Mouse (Mus musculus) right cerebral cortex, postnatal 4 days (tissue): ENCODE measurements around the gene Gpd1.
"Not testable (repeated sequence)": the region's sequence is repeated elsewhere in the genome, so short reads cannot be mapped to it uniquely, and the experiment has no call there.

Source experiments
- DNase-seq: peaks from one replicate; pipeline ENCODE4 v3.0.0-alpha.2; 2022

Gene Gpd1

GRCm38 (mm10) chr15:99717386-99718334 lies at the start of gene Gpd1:
Gpd1 (plus strand) TSS chr15:99717515.
- DNase-seq: no peak

DNA sequence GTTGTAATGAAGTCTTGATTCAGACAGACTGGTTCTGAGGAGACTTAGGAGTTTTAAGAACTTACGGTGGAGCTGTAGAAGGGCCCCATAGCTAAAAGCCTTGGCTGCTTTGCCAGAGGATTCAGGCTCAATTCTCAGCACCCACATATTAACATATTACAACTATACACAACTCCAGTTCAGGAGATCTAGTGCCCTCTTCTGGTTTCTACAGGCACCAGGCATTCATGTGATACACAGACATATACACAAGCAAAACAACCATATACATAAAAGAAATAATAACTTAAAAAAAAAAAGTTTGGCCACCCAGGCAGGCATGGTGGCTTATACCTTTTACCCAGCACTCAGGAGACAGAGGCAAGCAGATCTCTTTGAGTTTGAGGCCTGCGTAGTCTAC lies 49.8 kb upstream of the Gpd1 start:
- no peak for DNase-seq

DNA sequence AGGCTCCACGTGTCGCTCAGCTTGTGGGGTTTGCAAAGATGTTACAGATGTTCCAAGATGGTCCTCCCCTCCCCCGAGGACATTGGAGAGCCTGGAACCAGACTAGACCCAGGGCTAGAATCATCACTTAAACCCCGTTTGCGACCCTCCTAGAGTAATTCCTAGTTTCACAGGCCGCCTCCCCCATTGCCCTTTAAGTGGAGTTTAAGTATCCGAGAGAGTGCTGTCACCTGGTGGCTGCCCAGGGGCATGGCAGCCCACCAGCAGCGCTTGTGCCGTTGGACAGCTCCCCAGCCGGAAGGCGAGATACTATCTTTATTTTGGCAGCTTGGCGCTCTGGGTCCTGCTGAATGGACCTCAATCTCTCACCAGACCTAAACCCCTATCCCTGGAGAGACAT lies 48.4 kb upstream of the Gpd1 start:
- DNase-seq: peak; percentile 83

DNA sequence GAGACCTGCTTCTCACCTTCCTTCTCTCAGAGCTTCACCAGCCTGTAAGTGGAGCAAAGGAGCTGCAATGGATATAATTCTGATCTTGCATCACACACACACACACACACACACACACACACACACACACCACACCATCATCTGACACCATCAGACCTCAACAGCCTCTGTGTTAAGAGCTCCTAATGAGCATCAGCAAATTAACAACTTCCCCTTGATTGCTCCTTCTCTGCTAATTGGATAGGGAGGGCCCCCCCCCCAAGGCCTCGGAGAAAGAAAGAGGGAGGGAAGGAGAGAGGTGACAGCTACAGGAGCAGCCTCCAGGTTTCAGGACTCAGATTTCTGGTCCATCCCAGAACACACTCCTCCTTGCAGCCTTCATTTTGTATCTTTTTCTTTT lies 47.9 kb upstream of the Gpd1 start:
- no peak for DNase-seq

DNA sequence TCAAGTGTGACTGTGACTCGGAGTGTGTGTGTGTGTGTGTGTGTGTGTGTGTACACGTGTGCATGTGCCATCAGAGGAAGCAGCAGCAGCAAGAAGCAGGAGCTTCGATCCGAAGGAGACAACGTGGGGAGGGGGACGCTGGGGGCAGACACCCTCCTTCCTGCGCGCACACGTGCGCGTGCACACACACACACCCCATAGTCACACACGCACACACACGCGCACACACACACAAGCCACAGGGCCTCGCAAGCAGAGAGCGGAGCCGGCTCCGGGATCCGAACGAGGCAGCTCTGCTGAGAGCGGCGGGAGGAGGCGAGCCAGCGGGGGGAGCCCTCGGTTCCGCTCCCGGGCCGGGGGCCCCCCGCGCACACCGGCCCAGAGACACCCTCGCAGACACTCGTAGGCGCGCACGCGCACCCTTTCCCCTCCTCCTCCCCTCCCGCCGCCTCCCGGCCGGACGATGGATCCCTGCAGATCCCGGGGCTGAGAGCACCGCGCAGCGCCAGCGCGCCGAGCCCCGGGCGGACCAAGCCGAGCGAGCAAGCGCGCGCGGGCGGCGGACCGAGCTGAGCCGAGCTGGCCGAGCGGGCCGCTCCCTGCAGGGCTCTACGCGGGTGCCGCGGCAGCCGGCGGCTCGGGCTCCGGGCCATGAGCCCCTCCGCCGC lies 47.0 kb upstream of the Gpd1 start, which contains the start of gene Asic1:
Gene Asic1, plus strand, starts transcription at position 215 of the 668 bp plus-strand sequence.
- DNase-seq: peak; percentile 77

DNA sequence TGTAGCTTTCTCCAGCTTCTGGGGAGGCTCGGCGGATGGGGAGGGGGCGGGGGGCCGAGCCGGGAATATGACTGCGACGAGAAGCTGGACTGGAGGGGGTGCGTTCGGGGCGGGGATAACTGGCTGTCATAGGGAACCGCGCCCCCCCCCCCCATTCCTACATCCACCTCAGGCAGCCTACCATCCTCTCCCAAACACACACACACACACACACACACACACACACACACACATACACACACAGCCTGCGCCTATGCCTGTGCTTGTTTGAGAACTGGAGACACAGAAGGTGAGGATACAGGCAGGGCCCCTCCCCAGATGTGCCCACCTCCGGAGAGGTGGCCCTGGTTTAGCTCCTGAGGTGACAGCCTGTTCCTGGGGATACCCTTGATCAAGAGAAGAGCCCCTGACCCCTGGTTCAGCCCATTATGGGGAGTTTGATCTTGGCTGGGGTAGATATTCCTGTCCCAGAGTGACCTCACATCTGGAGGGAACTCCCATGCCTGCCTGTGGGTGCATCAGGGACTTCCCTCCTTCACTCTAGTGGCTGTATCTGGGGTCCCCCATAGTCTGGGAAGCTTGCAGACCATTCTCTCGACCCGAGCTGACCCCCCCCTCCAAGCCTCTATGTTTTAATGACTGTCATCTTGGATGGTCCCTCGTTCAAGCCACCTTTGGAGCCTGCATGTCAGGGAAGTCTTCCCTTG lies 46.2 kb upstream of the Gpd1 start:
- peak; percentile 68 for DNase-seq

- DNase-seq: no peak
These were observed 45.5 kb upstream of the Gpd1 start for GRCm38 (mm10) chr15:99671783-99672182.

DNA sequence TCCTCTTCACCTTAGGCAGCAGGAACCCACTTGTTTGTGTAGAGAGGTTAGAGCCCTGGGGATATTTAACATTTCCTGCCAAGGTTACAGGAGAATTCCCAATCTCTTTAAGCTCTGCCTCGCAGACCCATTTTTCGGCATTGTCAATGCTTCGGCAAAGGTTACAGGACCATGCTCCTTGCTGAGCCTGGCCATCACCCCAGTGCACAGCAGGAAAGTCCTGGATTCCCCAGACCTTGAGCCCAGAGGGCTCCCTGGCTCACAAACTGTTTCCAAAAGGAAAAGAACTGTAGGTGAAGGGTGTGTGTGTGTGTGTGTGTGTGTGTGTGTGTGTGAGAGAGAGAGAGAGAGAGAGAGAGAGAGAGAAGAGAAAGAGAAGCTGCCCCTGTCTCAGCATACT lies 42.4 kb upstream of the Gpd1 start:
- no peak for DNase-seq

DNA sequence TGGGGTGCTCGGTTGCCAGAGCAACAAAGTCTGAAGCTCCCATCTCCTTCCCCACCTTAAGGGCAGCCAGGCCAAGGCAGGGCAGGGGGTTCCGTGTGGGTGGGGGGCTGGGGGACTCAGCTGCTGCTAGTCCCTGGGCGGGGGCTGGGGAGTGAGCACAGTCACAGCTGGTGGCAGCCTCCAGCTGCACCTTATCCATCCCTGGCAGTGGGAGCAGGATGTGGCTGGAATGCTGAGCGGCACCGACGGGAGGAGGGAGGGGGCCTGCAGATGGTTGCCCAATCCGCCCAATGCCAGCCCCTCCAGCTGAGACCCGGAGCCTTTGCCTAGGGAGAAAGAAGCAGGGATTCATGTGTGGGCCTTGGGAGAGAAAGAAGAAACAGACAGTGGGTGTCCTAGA lies 40.2 kb upstream of the Gpd1 start:
- peak; percentile 35 for DNase-seq

- DNase-seq: peak; percentile 57
These were observed 39.1 kb upstream of the Gpd1 start for GRCm38 (mm10) chr15:99678063-99678800.

GRCm38 (mm10) chr15:99679008-99679407 lies 38.3 kb upstream of the Gpd1 start:
- no peak for DNase-seq

DNA sequence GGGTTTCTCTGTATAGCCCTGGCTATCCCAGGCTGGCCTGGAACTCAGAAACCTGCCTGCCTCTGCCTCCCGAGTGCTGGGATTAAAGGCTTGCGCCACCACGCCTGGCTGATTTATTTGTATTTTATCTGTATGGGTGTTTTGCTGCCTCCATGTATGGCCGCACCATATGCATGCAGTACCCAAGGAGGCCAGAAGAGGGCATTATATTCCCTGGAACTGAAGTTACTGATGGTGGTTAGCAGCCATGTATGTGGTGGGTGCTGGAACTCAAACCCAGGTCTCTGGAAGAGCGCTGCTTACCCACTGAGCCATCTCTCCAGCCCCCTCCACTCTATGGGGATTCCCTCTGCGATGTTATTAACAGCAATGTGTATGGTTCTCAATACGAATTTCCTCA lies 34.4 kb upstream of the Gpd1 start:
- DNase-seq: no peak

DNA sequence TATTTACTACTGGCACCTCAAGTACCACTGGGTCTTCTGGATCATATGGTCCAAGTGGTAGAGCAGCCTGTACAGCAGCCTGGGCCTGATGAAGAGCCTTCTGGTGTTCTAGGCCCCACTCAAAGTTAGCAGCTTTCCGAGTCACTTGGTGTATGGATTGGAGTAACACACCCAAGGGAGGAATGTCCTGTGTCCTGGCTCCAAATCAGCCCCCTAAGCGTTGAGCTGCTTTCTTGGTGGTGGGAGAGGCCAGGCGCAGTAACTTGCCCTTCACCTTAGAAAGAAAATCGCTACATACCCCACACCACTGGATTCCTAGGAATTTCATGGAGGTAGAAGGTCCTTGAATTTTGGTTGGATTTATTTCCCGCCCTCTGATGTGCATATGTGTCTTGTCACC lies 33.2 kb upstream of the Gpd1 start:
- DNase-seq: no peak

DNA sequence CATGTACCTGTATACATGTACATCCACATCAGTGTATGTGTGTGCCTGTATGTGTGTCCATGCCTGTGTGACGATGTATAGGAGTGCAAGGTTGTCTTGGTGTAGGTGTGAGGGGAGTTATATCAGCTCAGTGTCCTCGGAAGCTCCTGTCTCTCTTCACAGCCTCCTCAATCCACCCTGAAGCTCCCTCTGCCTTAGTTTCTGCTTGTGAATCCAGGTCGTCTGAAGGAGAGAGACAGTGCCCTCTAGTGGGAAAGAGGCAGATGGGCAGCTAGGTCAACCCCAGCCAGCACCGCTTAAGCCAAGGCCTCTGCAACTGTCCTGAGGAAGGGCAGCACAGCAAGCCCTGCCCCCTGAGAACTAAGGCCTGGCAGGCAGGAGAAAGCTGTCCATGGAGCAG lies 28.6 kb upstream of the Gpd1 start:
- no peak for DNase-seq

DNA sequence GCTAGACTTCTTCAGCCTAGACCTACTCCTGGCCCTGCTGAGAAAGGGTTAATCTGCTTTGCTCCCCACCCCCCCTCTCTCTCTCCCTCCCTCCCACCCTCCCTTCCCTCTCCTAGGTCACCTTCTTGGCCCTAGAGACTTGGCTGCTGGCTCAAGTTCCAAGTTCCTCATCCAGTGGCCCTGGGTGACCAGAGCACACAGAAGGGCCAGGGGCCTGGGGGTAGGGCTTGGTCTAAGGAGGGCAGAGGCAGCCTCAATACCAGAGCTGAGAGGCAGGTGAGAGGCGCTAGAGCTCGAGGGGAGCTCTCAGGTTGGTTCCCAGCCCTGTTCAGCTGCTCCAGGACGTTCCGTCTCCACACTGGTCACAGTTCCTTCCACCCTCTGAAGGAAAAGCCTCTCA lies 26.4 kb upstream of the Gpd1 start:
- no peak for DNase-seq

GRCm38 (mm10) chr15:99691976-99692375 lies 25.3 kb upstream of the Gpd1 start:
- DNase-seq: no peak

DNA sequence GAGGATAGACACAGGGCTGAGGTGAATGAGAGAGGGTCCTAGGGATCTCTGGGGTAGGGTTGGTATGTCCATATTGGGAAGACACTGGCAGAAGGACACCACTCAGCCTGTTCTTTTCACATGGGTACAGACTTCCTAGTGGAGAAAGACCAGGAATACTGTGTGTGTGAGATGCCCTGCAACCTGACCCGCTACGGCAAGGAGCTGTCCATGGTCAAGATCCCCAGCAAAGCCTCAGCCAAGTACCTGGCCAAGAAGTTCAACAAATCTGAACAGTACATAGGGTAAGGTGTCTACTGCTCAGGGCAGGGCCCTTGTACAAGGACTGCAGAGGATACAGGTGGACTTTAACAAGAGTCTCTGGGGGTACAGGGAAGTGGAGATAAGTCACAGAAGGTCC lies 20.0 kb upstream of the Gpd1 start:
- DNase-seq: no peak

DNA sequence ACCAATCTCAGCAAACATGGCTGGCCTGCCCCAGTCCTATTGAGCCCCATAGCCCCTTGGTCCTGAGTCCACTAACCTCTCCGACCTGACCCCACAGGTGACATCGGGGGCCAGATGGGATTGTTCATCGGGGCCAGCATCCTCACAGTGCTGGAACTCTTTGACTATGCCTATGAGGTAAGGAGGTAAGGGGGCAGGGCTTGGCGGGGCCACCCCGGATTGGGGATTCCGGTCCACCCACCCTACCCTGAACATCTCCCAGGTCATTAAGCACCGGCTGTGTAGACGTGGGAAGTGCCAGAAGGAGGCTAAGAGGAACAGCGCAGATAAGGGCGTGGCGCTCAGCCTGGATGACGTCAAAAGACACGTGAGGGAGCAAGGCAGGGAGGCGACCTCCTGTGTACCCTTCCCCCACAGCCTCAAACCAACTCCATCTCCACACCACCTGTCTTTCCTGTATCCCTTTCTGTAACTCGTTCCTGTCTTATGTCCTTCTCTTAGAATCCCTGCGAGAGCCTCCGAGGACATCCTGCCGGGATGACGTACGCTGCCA lies 18.7 kb upstream of the Gpd1 start:
- DNase-seq: no peak

DNA sequence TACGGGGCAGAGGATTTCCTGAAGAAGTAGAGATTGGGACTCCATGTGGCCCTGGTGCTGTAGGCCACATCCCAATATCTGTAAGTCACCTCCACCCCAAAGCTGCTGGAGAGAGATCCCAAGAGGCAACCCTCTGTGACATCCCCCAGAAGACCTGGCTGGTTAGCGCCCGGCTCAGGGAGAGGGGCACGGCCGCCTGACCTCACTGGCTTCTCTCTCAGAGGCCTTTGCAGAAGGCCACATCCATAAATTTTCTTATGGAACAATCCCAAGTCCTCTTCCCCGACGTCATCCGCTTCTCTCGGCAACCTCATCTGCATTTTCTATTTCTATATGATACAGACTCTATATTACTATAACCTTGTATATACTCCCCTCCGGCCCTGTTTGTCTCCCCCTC lies 17.6 kb upstream of the Gpd1 start:
- no peak for DNase-seq

- DNase-seq: no peak
These were observed 16.9 kb upstream of the Gpd1 start for GRCm38 (mm10) chr15:99700219-99701106.

GRCm38 (mm10) chr15:99701640-99701998 lies 15.7 kb upstream of the Gpd1 start:
- DNase-seq: not testable (repeated sequence)
